Mouse (Mus musculus) spleen, adult 2 months (tissue): Measurements from ENCODE around the gene Rcvrn. TPM values are rescaled to one million over a fixed set of nuclear protein-coding genes. Genes with fewer than 3 reads are reported as not detected.

Source experiments
- DNase-seq, 2 experiments: peaks; one replicate each; pipeline versions ENCODE4 v3.0.0 to v3.0.0-alpha.2; 2012 to 2021; ENCODE audit warnings: low spot score in 2 of 2, low read depth in 1 of 2
- H3K27ac ChIP-seq: fragments of 200-500 bp; 2 replicates; pipeline ENCODE4 v1.5.1; 2012; ENCODE audit warnings: low read length, inconsistent platforms; ENCODE audit not compliant: insufficient read depth
- H3K27me3 ChIP-seq: fragments of 200-500 bp; 2 replicates; pipeline ENCODE4 v1.6.1; 2012; ENCODE audit warnings: mild to moderate bottlenecking, moderate library complexity, low read length, inconsistent platforms; ENCODE audit not compliant: control insufficient read depth, insufficient read depth
- H3K36me3 ChIP-seq: fragments of 200-500 bp; 2 replicates; pipeline ENCODE4 v1.6.1; 2012; ENCODE audit warnings: mild to moderate bottlenecking, low read length, inconsistent platforms; ENCODE audit not compliant: control insufficient read depth, insufficient read depth
- H3K4me1 ChIP-seq: fragments of 200-500 bp; 2 replicates; pipeline ENCODE4 v1.6.1; 2011; ENCODE audit warnings: inconsistent platforms; ENCODE audit not compliant: control insufficient read depth, insufficient read depth, insufficient read length
- H3K4me3 ChIP-seq: fragments of 200-500 bp; 2 replicates; pipeline ENCODE4 v1.5.1; 2011; ENCODE audit warnings: mild to moderate bottlenecking, inconsistent platforms; ENCODE audit not compliant: insufficient read depth, insufficient read length; ENCODE audit errors: extremely low read depth
- CTCF ChIP-seq: fragments of 200-500 bp; IDR thresholded peaks from 2 replicates; pipeline ENCODE4 v1.5.1; 2011; ENCODE audit warnings: mild to moderate bottlenecking, inconsistent platforms; ENCODE audit not compliant: insufficient read depth, insufficient read length, insufficient replicate concordance; ENCODE audit errors: extremely low read depth
- POLR2A ChIP-seq: fragments of 200-500 bp; IDR thresholded peaks from 2 replicates; pipeline ENCODE4 v1.6.1; 2011; ENCODE audit warnings: low read depth, low read length, inconsistent platforms
- WGBS: fragments of 180-500 bp; shearing (Covaris S2); methylation state at CpG from one replicate; pipeline ENCODE4 v1.1.7; 2018; 5-methylcytosine and 5-hydroxymethylcytosine counted together
- polyA plus RNA-seq: library from polyadenylated mRNA; depleted of rRNA; stranded (reverse); fragments of >200 nt; gene quantifications from 2 replicates; pipeline ENCODE4 v1.2.3, GENCODE M21; 2012

Rcvrn gene
- polyA plus RNA-seq, 1 experiment: not detected

GRCm38 (mm10) chr11:67652893-67653255, 42.3 kb upstream of the Rcvrn start:
- Histone ChIP-seq H3K4me1 (no peaks in the 10 kb centered on the region), H3K27ac (no peak overlapping the region), H3K27me3 (no peaks in the 10 kb centered on the region), H3K4me3 (no peak overlapping the region), H3K36me3 (no peaks in the 10 kb centered on the region)
- no peak for DNase-seq
- 48% methylated on average over 6 of the region's 6 CpGs for whole genome bisulfite sequencing
- TF ChIP-seq CTCF (no peak), POLR2A (no peak)

- H3K27me3 ChIP-seq: no peaks in the 10 kb centered on the region
- no peaks in the 10 kb centered on the region for H3K36me3 ChIP-seq
- H3K27ac ChIP-seq: no peak overlapping the region
- H3K4me1 ChIP-seq: no peaks in the 10 kb centered on the region
- no peak for TF ChIP-seq POLR2A
- no peak for TF ChIP-seq CTCF
- DNase-seq: no peak
- WGBS: 92% methylated on average over 9 of the region's 9 CpGs
- H3K4me3 ChIP-seq: no peak overlapping the region
These were observed 41.5 kb upstream of the Rcvrn start for GRCm38 (mm10) chr11:67653521-67654090.

- no peak for DNase-seq
- TF ChIP-seq POLR2A (no peak), CTCF (no peak)
- 91% methylated on average over 4 of the region's 4 CpGs for WGBS
- Histone ChIP-seq H3K27ac (no peak overlapping the region), H3K36me3 (no peaks in the 10 kb centered on the region), H3K27me3 (no peaks in the 10 kb centered on the region), H3K4me1 (no peaks in the 10 kb centered on the region), H3K4me3 (no peak overlapping the region)
These were observed 40.6 kb upstream of the Rcvrn start for GRCm38 (mm10) chr11:67654514-67654913.

- Histone ChIP-seq H3K4me3 (no peak overlapping the region), H3K27ac (no peak overlapping the region), H3K4me1 (no peaks in the 10 kb centered on the region), H3K36me3 (no peaks in the 10 kb centered on the region), H3K27me3 (no peaks in the 10 kb centered on the region)
- WGBS: 68% methylated on average over 17 of the region's 17 CpGs
- DNase-seq: no peak
- TF ChIP-seq CTCF: no peak
- TF ChIP-seq POLR2A: no peak
These were observed 39.7 kb upstream of the Rcvrn start for GRCm38 (mm10) chr11:67655236-67655959.

- H3K36me3 ChIP-seq: no peaks in the 10 kb centered on the region
- H3K27ac ChIP-seq: no peak overlapping the region
- no peak for DNase-seq
- H3K4me3 ChIP-seq: no peak overlapping the region
- no peaks in the 10 kb centered on the region for H3K27me3 ChIP-seq
- 72% methylated on average over 7 of the region's 7 CpGs for WGBS
- H3K4me1 ChIP-seq: no peaks in the 10 kb centered on the region
- TF ChIP-seq CTCF (no peak), POLR2A (no peak)
These were observed 38.8 kb upstream of the Rcvrn start for GRCm38 (mm10) chr11:67656366-67656765.

GRCm38 (mm10) chr11:67656811-67657210, 38.3 kb upstream of the Rcvrn start:
- H3K36me3 ChIP-seq: no peaks in the 10 kb centered on the region
- H3K27ac ChIP-seq: no peak overlapping the region
- no peak for DNase-seq
- H3K4me1 ChIP-seq: no peaks in the 10 kb centered on the region
- TF ChIP-seq CTCF: no peak
- no peak for TF ChIP-seq POLR2A
- no peaks in the 10 kb centered on the region for H3K27me3 ChIP-seq
- H3K4me3 ChIP-seq: no peak overlapping the region
- 83% methylated on average over 9 of the region's 9 CpGs for WGBS
